Mouse (Mus musculus) G1E-ER4 (cell line): ENCODE results near the gene Ndufa7. TPM values are rescaled to one million over a fixed set of nuclear protein-coding genes. Genes with fewer than 3 reads are reported as not detected.

Source experiments
- GATA1 ChIP-seq: IDR thresholded peaks from one replicate; pipeline ENCODE4 v1.8.0; 2012; ENCODE audit warnings: low read length, inconsistent platforms
- polyA plus RNA-seq: library from polyadenylated mRNA; stranded (reverse); fragments of >175 nt; gene quantifications from 2 replicates; pipeline ENCODE4 v1.2.3, GENCODE M21; 2012

Gene Ndufa7
- polyA plus RNA-seq = 678 and 952 TPM in 2 replicates

DNA sequence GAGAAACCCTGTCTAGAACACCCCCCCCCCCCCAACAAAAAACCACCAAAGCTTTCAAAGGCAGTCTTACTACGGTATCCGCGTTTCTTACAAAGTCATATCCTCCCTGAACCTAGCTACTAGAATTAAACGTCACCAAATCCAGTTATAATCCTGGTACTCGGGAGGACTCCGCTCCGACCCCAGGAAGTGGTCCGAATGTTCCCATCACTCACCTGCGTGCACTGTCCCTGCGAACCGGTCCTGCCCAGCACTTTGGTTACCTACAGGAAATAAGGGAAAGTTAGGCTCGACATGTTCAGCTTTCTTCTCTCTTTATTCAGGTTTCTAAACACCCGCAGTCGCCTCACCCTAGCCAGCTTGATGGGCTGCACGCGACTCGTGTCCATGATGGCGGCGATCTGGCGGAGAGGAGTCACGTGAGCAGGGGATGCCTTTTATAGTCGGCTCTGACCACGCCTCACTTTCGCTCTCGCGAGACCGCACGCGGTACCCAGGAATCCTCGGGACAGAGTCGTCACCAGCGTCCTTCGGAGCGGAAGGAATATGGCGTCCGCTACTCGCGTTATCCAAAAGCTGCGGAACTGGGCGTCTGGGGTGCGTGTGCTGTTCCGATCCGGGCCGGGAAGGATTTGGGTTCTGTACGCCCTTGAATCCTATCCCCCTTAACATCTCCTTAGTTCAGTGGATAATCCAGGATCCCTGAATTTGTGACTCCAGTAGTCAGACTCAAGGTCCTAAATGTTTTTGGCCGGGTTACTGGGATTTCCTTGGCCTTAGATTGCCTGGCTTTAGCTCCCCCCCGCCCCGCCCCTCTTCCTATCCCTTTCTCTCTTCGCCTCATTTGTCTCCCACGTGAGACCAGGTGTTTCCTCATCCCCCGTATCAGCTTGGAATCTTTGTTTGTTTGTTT, at the start of gene Ndufa7, which contains the start of gene Rps28:
Ndufa7 (plus strand) TSS at position 489 of the 913 bp plus-strand sequence.
Rps28 (minus strand) TSS at position 479 of the 913 bp plus-strand sequence.
- no peak for TF ChIP-seq GATA1

DNA sequence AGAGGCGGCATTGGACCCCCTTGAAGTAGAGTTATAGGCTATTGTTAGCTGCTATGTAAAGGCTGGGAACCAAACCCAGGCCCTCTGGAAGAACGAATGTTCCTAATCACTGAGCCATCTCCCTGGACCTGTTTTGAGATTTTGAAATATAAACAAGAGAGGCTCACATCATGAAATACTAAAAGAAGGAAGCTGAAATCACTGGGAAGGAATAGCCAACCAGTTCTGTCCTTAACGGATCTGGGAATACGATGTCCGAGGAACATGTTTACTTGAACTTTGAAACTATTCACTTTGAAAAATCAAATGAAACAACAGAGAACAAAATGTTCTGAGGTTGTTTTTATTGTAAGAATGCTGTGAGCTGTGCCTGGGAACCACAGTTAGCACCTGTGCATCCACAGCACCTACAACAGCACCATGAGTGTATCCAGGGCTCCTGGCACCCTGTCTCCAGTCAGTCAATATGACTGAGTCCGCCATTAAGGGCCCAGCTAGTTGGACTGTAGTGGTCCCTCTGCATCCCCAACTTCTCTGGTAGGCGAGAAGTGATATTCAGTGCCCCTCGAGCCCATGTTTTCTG, 49.7 kb upstream of the Ndufa7 start:
- no peak for TF ChIP-seq GATA1

DNA sequence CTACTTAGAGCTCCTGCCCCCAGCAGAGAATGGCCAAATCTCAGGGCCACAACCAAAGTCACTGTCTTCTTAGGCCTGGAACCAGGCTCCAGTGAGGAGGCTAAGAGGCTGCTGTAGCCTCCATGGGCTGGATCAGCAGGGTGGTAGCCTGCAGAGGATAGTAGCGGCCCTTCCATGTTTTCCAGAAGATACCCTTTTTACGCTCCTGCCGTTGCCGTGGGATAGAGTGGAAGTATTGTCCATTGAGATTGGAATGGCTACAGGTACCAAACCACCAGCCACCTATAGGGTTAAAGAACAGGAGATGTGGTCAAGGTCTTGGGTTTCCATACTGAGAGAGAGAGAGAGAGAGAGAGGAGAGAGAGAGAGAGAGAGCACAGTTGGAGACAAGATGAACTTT, 49.1 kb upstream of the Ndufa7 start:
- TF ChIP-seq GATA1 = no peak

DNA sequence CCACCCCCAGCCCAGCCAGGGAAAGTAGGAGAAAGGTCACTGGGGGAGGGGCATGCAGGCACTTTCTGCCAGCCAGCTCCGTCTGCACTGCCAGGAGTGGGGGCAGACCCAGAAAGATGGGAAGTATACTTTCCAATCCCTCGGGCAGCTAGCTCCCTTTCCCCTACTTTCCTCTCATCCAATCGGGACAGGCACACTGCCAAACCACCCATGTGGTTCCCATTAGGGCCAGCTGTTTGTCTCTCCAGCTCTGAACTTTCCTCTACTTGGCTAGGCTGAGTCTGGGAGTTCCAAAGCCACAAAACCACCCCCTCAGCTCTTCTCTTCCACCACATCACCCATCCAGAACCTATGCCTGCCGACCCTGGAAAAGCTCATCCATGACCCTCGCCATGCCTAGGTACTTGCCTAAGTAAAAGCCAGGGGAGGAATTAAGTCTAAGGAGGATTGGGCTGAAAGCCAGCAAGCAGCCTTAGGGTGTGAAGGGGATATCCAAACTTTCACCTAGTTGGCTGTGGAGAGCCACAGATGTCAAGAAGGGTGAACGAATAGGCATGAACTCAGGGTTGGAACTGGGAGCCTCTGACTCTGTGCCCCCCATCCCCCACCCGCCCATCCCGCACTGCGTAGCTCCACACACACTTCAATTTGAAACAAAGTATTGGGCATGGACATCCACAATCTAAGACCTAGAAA, 45.0 kb upstream of the Ndufa7 start:
- no peak for TF ChIP-seq GATA1

DNA sequence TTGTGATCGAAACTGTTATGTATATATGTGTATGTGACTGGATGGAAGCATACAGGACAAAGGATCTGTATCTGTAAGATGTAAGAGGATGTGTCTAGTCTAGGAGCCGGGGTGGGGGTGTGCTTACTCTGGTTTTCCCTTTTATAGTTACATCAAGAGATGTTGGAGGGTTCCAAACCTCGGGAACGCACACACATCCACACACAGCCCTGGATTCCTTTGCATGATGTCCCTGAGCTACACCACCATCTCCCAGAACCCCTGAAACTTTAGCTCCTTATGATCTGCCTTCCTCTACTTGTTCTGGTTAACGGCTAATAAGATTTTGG, 44.4 kb upstream of the Ndufa7 start:
- no peak for TF ChIP-seq GATA1

DNA sequence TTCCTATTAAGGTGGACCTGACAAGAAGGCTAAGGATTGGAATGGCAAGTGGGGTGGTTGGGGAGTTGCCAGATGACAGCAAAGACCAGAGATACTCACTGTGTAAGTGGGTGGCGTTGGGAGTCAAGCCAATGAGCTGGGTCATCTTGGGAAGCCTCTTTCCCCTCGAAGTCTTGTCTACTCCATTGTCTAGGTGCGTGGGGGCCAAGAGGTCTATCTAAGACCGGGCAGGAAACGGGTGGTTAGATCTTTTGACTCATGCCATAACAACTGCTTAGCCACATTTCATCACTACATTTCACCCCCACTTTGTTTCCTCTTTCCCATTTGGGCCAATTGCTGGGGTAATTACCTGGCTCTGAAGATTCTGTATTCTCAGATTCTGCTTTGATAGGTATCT, 43.9 kb upstream of the Ndufa7 start:
- no peak for TF ChIP-seq GATA1

DNA sequence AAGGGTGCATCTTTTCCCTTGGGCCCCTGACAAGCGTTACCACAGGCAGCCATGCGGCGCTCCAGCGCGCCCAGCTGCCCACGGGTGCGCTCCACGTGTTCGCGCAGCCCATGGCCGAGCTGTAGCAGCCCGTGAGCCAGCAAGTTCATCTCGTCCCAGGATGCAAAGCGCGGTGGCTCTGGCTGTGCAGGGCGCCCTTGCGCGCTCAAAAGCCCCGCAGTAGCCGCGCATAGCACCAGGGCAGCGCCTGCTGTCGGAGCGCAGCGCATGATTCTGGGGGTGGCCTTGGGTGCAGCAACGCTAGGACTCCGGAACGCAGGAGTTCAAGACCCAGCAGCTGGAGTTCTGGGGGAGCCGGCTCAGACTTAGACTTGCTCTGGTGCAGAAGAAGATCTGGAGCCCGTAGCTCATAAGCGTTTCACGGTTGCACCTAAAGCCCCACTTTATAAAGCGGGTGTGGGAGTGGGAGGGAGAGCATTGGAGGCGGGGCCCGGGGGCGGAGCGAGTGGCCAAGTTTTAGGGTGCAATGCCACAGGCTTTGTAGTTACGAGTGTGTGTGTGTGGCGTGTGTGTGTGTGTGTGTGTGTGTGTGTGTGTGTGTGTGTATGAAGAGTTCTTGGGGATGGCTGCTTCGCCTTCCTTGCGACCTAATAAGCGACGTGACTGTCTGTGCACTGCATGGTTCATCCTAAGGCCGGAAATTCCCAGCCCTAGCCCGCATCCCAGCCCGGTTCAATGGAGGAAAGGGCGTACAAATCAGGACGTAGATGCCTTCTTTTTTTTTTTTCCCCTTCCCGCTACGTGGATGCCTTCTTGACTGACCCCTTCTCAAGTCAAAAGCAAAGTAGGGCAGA, 43.0 kb upstream of the Ndufa7 start, which contains the start of gene Angptl4:
Angptl4 (minus strand) TSS at position 707 of the 854 bp plus-strand sequence.
- TF ChIP-seq GATA1 = no peak

DNA sequence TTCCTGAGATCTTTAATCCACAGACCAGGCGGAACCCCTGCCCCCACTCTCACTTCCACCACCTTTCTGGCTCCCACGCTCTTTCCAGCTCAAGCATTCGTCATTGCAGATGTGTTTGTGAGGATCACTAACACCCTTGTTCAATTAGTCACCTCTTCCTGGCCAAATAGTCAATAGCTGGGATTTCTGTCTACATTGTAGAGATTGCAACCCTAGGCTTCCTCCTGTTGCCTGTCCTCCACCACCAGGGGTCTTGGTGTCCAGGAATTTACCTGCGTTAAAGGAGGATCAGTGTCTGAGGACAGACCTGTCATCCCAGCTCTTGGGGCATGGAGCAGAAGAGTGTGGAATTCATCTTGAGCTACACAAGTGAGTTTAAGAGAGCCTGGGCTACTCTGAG, 42.3 kb upstream of the Ndufa7 start:
- TF ChIP-seq GATA1 = no peak

DNA sequence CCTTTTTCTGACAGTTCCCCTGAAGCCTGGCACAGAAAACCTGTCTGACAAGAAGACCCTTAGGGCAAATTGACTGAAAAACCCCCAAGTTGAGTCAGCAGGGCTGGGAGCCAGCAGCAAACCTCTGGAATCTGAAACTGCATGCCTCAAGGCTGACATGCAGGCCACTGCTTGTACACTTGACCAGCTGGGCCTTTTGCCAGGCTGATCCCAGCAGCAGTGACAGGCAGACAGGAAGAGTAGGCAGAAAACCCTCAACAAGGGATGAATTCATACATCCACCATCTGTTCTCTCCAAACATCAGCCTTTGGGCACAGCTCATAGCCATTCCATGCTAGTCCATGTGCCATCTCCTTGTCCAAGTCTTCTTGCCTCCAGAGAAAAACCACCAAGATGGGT, 41.0 kb upstream of the Ndufa7 start:
- no peak for TF ChIP-seq GATA1

DNA sequence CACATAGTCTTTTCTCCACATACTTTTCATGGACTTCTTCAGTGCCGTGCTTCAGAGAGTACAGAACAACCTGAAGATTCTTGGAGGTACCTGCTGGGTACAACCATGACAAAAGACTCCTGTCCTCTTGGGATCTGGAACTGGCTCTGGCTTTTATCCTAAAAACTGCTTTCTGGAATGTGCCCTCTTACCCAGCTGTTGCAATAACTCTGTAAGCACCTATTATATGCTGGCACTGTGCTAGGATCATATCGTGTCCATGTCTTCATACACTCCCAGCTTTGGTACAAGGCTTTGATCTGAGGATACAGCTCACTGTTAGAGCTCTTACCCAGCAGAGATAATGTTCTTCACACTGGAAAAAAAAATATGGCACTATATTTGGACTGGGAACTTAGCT, 39.4 kb upstream of the Ndufa7 start:
- TF ChIP-seq GATA1 = no peak

DNA sequence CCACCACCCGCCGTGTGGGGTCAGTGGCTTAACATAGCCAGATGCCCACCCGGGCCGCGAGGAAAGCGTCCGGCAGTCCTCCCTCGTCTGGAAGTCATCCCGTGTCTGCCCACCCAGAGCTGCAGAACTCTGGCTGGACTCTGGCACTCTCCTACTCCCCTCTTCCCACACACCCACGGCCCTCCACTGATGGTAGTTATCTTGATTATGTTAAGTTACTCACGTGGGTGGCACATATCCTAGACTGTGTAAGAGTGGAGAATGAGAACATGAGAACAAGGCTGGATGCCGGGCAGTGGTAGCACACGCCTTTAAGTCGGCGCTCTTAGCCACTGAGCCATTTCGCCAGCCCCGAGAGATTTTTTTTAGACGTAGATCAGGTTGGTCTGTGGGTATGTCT, 38.0 kb upstream of the Ndufa7 start:
- TF ChIP-seq GATA1 = no peak

DNA sequence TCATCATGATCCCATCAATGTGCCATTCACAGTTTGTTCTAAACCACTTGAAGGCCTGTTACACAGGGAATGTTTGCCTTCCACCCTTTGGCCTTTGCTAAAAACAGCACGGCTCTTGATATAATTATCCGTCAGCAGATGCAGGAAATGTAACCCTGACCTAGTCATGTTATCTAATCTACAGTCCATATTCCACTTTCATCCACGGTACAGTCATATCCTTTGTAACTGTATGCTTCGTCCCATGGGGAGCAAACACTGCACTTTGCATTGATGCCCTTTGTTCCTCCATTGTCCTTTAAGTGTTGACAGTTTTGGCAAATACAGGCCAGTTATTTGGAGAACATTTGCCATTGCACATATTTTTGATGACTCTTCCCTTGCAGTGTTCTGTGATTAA, 35.6 kb upstream of the Ndufa7 start:
- TF ChIP-seq GATA1 = no peak

DNA sequence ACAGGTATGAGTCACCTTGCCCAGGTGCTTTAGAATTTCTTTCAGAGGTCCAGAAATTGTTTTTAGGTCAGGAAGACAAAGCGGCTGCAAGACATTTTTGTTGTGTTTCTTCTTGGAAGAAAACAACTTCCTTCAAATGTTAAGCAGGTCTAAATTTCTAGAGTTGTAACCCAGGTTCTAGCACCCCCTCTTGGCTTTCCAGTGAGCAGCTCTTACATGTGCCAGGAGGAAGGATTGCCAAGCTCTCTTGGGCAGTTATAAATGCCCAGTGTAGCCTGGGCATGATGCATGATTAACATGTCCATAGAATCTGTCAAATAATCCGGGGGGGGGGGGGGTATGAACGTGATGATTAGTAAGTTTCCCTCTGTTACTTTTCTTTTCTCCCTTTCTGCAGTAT, 26.1 kb upstream of the Ndufa7 start:
- TF ChIP-seq GATA1 = no peak

DNA sequence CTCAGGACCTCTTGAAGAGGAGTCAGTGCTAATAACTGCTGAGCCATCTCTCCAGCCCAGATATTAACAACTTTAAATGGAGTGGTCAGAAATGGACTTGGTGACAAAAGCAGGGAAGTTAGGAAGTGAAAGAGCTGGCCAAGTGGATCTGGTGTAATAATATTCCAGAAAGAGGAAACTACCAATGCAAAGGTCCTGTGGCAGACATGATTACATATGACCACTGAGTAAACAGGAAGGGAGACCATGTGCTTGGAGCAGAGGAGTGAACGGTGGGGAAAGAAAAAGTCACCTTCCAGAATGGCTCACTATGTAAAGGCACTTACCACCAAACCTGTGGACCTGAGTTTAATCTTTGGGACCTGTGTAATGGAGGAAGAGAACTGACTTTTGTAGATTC, 25.1 kb upstream of the Ndufa7 start:
- no peak for TF ChIP-seq GATA1

DNA sequence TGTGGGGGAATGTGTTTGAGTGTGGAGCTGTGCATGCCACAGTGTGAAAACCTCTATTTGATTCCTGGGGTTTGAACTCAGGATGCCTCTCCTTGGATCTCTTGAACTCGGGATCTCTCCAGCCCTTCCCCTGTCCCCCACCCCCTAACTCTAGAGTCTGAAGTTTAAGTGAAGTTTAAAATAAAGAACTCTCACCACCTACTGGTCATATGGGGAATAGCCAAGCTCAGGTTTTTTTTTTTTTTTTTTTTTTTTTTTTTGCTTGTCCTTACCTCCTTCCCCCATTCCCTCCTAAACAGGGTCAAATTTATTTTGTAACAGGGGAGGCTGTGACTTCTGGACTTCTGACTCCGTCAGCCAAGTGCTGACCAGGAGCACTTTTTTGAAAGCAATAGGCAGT, 22.2 kb upstream of the Ndufa7 start:
- no peak for TF ChIP-seq GATA1
